Mouse (Mus musculus) bone marrow macrophage, adult 2 months (primary cell): Measurements from ENCODE around the gene Me3.

Experiments used
- CTCF ChIP-seq: IDR thresholded peaks from 2 replicates; pipeline ENCODE4 v1.5.1; 2012; ENCODE audit warnings: low read depth, mild to moderate bottlenecking, low read length, moderate library complexity
- POLR2A ChIP-seq: IDR thresholded peaks from 2 replicates; pipeline ENCODE4 v1.6.1; 2012; ENCODE audit warnings: mild to moderate bottlenecking, low read depth, low read length, borderline replicate concordance

DNA sequence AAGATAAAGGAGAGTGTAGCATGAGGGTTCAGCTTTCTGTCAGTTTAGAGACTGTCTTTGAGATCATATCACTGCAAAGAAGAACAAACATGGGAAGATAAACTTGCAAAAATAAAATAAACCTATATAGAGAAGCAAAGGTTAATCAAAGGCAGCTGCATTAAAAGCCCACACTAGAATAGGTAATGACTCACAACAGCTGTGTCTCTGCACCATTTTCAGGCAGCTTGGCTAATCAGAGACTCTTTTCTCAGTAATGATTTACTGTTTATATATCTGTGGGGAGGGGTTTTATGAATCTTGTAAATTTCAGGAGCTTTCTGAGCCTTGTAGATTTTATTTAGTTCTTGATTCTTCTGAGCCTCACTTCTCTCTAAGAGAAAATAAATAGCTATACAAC lies 15.7 kb downstream of the Me3 start:
- TF ChIP-seq CTCF: no peak
- no peak for TF ChIP-seq POLR2A
